Mouse (Mus musculus): ENCODE results near the gene Mcat.

DNA sequence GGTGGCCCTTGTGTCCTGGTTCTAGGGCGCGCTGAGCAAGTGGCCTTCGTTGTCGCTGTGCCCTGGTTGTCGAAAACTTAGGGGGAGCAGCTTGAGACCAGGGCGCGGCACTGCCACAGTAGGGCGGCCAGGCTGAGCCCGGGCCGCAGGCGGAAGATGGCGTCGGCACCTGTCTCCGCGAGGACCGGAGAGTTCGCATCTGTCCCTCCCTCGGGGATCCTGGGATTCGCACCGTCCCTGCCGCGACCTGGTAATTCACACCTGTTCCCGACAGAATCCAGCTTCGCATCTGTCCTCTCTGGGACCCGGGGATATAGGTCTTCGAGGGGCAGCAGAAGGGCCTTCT is 36.5 kb downstream of the Mcat start:
- TF ChIP-seq POLR2A (IDR thresholded peaks at IDR 0.05; ENCODE audit: insufficient read depth, low read depth, low read length): no peak
- TF ChIP-seq CTCF (IDR thresholded peaks at IDR 0.05): no peak

Measured in heart, adult 2 months (tissue).